Mouse (Mus musculus) ES-CJ7 (cell line): ENCODE measurements around the gene Retn.

Source experiments
- DNase-seq: peaks from one replicate; pipeline ENCODE4 v3.0.0; 2011; ENCODE audit warnings: low read depth, low spot score

The Retn gene

GRCm38 (mm10) chr8:3660889-3661288, 5.3 kb downstream of the Retn start:
- DNase-seq = no peak

- DNase-seq = no peak
These were observed 8.8 kb downstream of the Retn start for GRCm38 (mm10) chr8:3664405-3664804.

DNA sequence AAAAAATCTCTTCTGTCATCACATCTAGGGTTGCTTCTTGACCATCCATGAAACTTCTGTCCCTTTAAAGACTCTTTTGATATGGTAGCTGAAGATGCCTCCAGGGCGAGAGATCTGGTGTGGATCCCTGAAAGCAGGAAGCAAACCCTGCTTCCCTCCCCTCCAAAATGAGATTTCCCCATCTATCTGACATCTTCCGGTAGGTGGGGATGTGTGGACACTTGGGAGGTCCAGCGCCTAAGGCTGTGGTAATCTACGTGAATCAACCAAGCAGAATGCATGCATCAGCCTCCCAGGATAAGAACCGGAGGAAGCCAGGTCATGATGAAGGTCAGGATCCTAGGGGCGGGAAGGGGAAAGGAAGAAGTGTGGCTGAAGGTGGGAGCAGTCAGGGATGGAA, 9.9 kb downstream of the Retn start, which contains the start of gene Mcemp1:
Mcemp1 (plus strand) TSS at position 248 of the 400 bp plus-strand sequence.
- no peak for DNase-seq

DNA sequence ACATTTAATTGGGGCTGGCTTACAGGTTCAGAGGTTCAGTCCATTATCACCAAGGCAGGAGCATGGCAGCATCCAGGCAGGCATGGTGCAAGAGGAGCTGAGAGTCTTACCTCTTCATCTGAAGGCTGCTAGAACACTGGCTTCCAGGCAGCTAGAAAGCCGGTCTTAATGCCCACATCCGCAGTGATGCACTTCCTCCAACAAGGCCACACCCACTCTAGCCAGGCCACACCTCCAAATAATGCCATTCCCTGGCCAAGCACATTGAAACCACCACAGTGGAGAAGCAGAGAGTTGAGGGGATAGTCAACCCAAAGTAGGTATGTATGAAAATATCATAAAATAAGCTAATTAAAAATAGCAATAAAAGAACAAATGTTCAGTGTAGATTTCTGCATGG, 14.8 kb downstream of the Retn start:
- DNase-seq = peak; percentile 55

GRCm38 (mm10) chr8:3671980-3672491, 16.5 kb downstream of the Retn start, which contains the start of gene Fcor:
Gene Fcor, minus strand, starts transcription at chr8:3672362.
- peak; percentile 95 for DNase-seq

DNA sequence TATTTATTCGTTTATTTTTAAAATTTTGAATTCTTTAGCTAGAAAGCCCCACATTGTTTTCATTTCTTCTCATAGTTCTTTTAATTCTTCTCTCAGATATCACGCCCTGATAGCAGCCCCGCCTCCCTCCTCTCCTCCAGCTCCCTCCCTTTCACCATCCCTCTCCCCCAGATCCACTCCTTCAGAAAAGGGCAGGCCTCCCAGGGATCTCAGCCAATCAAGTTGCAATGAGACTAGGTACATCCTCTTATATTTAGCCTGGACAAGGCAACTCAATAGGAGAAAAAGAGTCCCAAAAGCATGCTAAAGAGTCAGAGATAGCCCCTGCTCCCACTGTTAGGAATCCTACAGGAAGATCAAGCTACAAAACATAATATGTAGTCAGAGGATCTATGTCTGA, 19.1 kb downstream of the Retn start:
- no peak for DNase-seq

GRCm38 (mm10) chr8:3676131-3676992, 20.8 kb downstream of the Retn start, which contains the start of gene Trappc5:
Gene Trappc5, plus strand, starts transcription at chr8:3676299.
- peak; percentile 97 for DNase-seq

DNA sequence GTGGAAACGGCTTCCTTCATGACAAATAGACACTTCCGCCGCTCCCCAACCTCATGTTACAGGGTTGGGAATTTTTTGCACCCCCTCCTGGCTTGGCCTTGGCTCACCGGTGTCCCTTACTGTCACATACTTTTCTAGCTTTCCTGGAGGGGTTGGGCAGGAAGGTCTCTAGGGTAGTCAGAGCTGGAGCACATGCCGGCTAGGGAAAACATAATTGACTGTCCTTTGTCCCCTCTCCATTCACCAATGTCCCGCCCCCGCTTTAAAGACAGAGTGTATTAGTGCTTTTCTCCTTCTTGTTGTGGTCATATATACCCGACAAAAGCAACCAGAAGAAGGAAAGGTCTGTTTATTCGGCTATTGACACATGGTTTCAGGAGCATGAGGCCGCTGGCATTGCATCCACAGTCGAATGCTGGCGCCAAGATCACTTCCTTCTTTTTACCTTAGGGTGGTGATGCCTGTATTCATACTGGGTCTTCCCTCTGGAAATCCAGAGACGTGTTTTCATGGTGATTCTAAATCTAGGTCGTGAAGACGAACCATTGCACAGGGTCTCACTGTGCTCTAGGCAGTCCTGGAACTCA, 21.5 kb downstream of the Retn start:
- DNase-seq = peak; percentile 30

DNA sequence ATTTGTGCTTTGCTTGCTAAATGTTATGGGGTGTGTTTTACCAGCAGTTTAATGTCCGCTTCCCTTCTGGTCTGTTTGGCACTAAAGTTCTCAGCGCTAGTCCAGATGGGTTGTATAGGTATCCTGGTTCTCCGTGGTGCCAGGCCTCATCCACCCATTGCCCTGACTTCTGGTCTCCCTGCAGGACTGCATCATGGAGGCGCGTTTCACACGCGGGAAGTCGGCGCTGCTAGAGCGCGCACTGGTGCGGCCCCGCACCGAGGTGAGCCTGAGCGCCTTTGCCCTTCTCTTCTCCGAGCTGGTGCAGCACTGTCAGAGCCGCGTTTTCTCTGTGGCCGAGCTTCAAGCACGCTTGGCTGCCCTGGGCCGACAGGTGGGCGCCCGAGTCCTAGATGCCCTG, 23.3 kb downstream of the Retn start:
- peak; percentile 32 for DNase-seq

GRCm38 (mm10) chr8:3679236-3679635, 23.7 kb downstream of the Retn start:
- no peak for DNase-seq

DNA sequence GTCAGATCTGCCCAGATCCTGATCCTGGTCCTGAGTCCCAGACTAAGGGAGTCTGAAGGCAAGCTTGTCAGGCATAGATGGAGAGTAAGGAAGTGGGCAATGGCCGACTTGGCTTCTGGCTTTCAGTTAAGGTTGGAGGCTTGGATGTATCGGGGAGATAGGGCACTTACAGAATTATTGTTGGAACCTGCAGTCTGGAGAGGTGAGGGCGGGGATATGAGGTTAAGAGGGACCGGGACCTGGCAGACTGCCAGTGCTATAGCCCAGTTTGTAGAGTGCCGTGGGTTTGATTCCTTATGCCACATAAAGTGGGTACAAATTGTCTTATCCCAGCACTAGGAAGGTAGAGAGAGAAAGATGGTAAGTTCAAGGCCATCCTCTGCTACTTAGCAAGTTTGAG, 24.1 kb downstream of the Retn start:
- DNase-seq = no peak

DNA sequence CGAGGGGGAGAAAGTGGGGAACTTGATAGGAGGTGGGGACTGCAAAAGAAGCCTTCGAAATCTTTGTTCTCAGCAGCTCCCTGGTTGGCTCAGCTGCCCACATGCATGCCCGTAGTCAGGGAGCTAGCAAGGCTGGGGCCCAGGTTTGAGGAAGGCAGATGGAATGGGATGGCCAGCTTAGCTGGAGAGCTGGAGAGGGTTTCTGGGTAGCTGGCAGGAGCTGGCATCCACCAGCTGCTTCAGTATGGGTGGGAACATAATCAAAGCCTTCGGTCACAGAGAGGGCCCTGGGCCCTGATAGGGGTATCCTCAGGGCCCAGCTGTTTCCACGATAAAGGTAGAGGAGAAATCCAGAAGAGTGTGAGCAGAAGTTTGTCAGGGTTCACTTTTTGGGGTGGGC, 26.9 kb downstream of the Retn start:
- no peak for DNase-seq

DNA sequence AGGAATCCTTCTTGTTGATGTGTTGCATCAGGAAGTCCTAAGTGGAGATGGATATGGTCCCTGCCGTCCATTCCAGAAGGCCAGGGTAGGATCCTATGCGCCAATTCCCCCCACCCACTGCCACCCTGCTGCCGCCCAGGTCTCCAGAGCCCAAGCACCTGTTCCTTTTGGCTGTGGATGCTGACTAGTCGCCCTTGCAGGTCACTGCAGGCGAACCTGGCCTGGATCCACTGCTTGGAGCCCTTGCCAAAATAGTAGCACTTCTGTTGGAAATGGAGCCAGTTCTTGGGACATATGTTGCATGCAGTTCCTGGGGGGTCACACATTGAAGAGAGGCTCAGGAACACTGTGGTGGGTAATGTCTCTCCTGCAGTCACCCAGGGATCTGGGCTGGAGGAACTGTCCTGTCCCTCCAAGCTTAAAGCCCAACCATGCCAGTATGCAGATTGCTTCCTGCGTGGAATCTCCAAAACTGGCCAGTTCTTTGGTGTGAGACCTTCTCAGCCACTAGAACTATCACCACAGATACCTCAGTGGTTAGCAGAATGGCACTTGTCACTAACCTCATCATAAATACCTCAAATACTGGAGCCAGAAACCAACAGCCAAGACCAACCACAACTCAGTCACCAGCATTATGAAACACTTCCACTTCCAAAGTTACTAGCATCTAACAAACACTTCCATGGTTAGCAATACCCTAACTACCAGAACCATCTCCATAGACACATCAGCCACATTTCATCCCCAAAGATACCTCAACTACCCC, 28.0 kb downstream of the Retn start:
- DNase-seq = no peak

DNA sequence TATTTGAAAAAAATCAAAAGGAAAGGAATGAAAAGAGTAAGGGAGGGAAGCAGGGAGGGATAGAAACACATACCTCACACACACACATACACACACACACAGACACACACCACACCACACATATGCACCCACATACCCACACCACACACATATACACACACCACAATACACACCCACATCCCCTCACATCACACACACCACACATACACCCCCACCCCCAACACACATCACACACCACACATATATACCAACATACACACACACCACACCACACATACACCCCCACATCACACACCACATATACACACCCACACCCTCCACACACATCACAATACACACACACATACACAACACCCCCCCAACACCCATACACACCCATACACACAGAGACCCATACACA, 29.0 kb downstream of the Retn start:
- no peak for DNase-seq

DNA sequence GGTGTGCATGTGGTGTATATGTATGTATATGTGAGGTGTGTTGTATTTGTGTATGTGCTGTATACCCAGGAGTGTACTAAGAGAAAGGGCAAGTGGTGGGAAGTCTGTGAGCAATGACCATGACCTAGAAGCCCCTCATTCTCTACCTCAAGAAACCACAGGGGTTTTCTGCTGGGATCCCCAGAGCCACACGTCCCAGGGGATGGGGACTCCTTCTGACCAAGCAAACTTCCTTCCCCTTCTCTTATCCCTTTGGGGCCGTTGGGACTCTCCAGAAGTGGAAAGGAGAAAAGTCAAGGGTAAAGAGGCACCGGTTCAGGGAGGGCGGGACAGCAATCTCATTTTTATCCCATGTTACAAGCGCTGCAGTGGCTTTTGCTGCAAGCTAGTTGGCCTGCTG, 29.9 kb downstream of the Retn start:
- DNase-seq = no peak

GRCm38 (mm10) chr8:3687537-3687936, 32.0 kb downstream of the Retn start:
- no peak for DNase-seq

DNA sequence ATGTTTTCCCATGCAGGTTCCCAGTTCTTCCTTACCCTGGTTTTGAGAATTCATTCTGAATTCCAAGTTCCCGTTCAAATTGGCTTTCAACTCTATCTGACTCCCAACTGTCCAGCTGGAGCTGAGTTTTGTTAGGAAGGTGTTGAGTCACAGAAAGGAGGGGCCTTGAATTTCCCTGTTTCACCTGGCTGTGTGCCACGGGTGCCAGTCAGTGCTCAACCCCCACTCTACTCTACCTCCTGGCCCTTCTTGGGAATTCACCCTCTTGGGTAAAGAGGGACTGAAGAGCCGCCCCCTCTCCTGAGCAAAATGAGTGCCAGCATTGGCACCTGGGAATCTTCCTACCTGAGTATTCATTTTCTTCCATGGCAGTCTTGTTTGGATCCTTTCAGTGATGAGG, 35.2 kb downstream of the Retn start:
- DNase-seq = no peak

DNA sequence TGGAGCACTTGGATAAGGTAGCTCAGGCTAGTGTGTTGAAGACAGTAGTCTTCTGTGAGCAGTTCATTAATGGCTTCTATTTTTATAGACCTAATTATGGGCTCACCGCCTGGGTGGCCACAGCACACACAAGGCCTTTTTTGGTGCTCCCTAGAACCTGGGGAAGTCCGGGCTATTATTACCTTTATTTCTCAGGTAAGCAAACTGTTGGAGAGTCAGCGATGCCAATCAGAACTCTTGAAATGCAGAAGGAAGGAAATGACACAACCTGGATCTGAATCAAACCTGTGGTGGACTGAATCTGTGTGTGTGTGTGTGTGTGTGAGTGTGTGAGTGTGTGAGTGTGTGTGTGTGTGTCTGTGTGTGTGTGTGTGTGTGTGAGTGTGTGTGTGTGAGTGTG, 38.6 kb downstream of the Retn start, which contains the start of gene Fcer2a:
Fcer2a (minus strand) TSS at position 55 of the 400 bp plus-strand sequence.
- no peak for DNase-seq

DNA sequence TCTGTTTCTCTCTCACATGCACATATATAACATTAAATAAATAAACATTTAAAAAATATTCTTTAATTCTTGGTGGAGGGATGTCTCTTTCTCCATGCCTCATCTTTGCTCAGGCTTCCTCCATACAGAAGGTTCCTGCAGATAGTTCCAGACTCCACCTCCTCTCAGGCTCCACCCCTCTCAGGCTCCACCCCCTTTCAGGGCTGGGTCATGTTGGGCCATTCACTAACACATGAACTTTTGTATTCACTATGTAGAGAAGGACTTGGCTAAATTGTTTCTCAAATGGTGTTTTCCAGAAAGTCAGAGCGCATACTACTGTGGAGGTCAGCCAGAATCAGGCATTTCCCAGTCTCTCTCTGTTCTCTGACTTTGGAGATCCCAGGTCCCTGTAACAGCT, 45.9 kb downstream of the Retn start:
- DNase-seq = no peak

DNA sequence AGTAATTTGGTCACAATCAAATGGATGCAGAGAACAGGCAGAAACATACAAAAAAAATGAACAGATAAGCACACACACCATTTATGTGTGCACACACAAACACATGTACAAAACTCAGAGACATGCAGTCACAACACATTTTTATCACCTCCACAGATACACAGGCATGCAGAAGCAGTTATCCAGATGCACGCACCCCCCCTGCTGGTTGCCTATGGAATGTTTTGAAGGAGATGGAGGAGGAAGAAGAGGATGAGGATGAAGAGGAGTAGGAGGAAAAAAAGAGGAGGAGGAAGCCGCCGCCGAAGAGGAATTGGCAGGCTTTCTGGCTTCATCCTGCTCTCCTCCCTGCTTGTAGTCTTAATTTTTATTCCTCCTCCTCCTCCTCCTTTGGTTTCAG, 50.1 kb downstream of the Retn start:
- DNase-seq = no peak

- DNase-seq = no peak
These were observed 52.0 kb downstream of the Retn start for GRCm38 (mm10) chr8:3707611-3708010.
